Mouse (Mus musculus): Measurements from ENCODE around the gene H60b. TPM values are rescaled to one million over a fixed set of nuclear protein-coding genes. Genes with fewer than 3 reads are reported as not detected.
"Not testable (repeated sequence)": the region's sequence is repeated elsewhere in the genome, so short reads cannot be mapped to it uniquely, and the experiment has no call there.

The H60b gene
- not detected in 2 replicates for total RNA-seq (2014; fragmentation: Nextera tagmentation)
- not detected in 2 replicates for total RNA-seq (2017)

GRCm38 (mm10) chr10:22158310-22158999 lies at the start of gene H60b, which contains the start of gene Raet1e:
Gene H60b, plus strand, starts transcription at chr10:22158586.
Gene Raet1e, plus strand, starts transcription at chr10:22158569.
- peak; percentile 96 for ATAC-seq (replicated peaks; ENCODE audit: low FRiP score, low TSS enrichment, poor library complexity, severe bottlenecking)

- no peak for ATAC-seq (replicated peaks; ENCODE audit: low FRiP score, low TSS enrichment, poor library complexity, severe bottlenecking)
These were observed 17.6 kb upstream of the H60b start for GRCm38 (mm10) chr10:22140665-22141280.

GRCm38 (mm10) chr10:22142194-22142593 lies 16.2 kb upstream of the H60b start:
- not testable (repeated sequence) for ATAC-seq (replicated peaks; ENCODE audit: low FRiP score, low TSS enrichment, poor library complexity, severe bottlenecking)

DNA sequence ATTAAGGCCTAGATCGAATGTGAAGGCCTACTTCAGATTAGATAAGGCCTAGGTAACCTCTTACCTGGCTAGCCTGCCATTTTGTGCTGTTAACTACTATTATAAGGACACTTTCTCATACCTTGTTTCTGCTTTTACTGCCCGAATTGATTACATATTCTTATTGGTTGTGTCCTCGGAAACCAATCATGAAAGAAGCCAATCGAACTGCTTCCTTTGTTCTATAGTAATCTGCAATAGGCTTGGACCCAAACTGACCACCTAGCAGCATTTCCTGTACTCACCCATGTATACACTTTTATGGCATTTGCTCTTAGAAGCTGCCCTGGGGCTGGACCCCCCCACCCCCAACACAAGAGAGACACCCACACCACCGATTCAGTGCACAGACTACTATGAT lies 15.5 kb upstream of the H60b start:
- no peak for ATAC-seq (replicated peaks; ENCODE audit: low FRiP score, low TSS enrichment, poor library complexity, severe bottlenecking)

DNA sequence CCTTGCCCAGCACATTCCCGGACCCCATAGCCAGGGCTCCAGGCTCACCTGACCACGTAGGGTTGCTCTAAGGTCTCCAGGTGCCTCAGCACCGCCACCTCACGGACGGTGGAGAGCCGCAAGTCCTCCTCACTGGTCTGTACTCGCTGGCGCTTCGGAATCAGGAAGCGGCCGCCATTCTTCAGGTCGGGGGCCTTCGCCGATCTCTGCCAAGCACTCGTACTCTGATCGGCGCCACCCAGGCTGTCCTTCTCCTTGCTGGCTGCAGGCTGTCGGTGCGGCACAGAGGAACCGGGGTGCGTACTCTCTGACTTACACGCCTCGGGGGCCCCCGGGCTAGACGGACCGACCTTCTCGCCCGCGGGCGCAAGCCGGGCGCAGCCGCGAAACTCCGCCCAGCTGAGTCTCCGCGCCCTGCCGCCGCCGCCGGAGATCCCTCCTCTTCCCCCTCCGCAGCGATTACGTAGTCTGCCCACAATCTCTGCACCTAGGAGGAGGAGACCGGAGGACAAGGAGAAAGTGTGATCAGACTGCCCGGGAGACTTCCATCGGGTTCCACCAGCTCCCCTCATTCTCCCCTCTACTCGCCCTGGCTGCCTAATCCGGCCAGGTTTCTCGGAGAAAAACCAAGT lies 9.8 kb upstream of the H60b start:
- peak; percentile 72 for ATAC-seq (replicated peaks; ENCODE audit: low FRiP score, low TSS enrichment, poor library complexity, severe bottlenecking)

DNA sequence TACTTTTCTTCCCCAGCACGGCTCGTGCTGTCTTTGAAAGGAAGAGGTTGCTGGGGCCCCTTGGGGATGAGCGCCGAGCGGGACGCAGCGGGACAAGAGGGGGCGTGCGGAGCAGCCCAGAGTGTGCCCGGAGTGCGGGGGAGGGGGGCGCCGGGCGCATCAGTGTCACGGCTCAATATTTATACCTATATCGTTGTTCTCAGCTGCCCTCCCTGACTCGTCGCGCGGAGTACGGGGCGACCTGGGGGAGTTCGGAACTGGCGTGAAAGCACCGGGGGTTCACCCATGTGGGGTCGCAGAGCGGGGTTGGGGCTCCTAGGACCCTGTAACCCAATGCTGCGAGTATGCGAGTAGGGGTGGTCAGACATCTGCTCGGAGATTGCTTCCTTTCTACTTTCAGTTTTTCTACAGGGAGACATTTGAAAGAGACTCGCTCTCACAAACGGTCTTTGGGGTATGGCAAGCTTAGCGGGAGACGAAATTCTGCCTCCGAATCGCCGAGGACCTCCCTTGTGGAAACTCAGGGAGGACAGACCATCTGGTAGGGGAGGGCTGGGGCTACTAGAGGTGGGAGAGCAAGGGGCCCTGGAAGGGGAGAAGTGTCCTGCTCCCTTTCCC lies 9.2 kb upstream of the H60b start, which contains the start of gene E030030I06Rik:
Gene E030030I06Rik (minus strand): TSS at position 198 of the 618 bp plus-strand sequence.
- ATAC-seq (replicated peaks; ENCODE audit: low FRiP score, low TSS enrichment, poor library complexity, severe bottlenecking), result 0 out of 2 replicates have a peak, but pooled peaks have one; percentile 15

GRCm38 (mm10) chr10:22149691-22150465 lies 8.5 kb upstream of the H60b start:
- ATAC-seq (replicated peaks; ENCODE audit: low FRiP score, low TSS enrichment, poor library complexity, severe bottlenecking), result no peak

GRCm38 (mm10) chr10:22150593-22150992 lies 7.8 kb upstream of the H60b start:
- 0 out of 2 replicates have a peak, but pooled peaks have one; percentile 12 for ATAC-seq (replicated peaks; ENCODE audit: low FRiP score, low TSS enrichment, poor library complexity, severe bottlenecking)

- not testable (repeated sequence) for ATAC-seq (replicated peaks; ENCODE audit: low FRiP score, low TSS enrichment, poor library complexity, severe bottlenecking)
These were observed 7.1 kb upstream of the H60b start for GRCm38 (mm10) chr10:22151056-22151862.

GRCm38 (mm10) chr10:22151863-22152640 lies 6.3 kb upstream of the H60b start:
- ATAC-seq (replicated peaks; ENCODE audit: low FRiP score, low TSS enrichment, poor library complexity, severe bottlenecking), result not testable (repeated sequence)

DNA sequence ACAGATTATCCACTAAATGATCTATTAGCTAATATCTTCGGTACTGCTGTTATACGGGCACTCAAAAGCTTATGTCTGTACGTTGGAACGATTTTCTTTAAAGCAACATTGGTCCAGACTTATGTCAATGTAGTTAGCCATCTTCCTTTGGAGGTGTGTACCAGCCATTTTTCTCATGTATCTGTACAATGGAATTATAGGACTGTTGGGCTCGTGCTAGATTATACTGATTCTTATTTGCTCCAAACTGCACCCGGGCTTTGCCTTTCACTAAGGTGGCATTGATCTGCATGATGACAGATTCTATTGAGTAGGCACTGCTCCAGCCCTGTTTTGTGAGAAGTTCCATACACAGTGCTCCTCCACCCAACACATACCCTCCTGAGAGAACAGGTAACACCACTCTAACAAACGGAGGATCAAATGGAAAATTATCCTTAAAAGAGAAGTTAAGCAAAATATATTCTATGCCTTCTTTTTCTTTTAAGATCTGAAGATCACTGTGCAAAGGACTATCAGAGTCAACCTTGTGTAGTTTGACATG lies 5.2 kb upstream of the H60b start:
- not testable (repeated sequence) for ATAC-seq (replicated peaks; ENCODE audit: low FRiP score, low TSS enrichment, poor library complexity, severe bottlenecking)

DNA sequence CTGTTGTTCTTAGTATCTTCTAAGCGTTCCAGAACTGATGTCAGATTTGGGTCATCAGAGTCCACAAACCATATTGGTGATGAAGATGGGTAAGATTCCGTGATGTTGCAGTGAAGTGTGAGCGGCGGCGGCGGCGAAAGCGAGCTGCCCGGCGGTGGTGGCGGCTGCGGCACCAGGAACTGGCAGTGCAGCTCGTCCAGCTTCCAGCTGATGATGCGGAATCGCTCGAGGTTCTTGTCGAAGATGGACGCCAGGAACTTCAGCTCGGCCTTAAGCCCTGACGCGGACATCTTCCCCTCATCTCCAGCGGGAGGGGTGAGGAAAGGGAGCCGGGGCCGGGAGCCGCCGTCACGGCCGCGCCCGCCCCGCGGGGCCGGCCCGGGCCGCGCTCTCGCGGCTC lies 4.3 kb upstream of the H60b start:
- ATAC-seq (replicated peaks; ENCODE audit: low FRiP score, low TSS enrichment, poor library complexity, severe bottlenecking), result not testable (repeated sequence)

- no peak for ATAC-seq (replicated peaks; ENCODE audit: low FRiP score, low TSS enrichment, poor library complexity, severe bottlenecking)
These were observed 3.3 kb upstream of the H60b start for GRCm38 (mm10) chr10:22154871-22155799.

DNA sequence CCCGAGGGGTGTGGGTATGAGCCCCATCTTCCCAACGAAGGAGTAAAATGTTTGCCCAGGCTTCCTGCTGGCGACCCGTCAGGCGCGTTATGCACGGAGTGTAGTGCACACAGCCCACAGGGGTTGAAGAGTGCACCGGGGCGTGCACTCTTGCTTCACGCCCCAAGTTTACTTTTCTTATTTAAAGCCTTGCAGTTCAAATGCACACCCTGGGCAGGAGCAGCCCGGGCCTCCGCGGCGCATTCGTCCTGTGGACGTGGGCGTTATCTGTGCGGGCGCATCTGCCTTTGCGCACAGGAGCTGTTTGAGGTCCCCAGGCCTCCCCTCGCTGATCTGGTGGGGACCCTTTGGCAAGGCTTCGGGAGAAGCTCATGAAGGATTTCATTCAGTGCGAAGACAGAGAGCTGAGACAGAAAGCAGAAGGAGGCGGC lies 760 bp downstream of the H60b start:
- no peak for ATAC-seq (replicated peaks; ENCODE audit: low FRiP score, low TSS enrichment, poor library complexity, severe bottlenecking)

GRCm38 (mm10) chr10:22159581-22160140 lies 1.3 kb downstream of the H60b start:
- no peak for ATAC-seq (replicated peaks; ENCODE audit: low FRiP score, low TSS enrichment, poor library complexity, severe bottlenecking)

GRCm38 (mm10) chr10:22163279-22163678 lies 4.9 kb downstream of the H60b start:
- not testable (repeated sequence) for ATAC-seq (replicated peaks; ENCODE audit: low FRiP score, low TSS enrichment, poor library complexity, severe bottlenecking)

Measured in megakaryocyte-erythroid progenitor cell, adult 5-6 weeks (primary cell).